Mouse (Mus musculus): ENCODE measurements around the gene Snx33.
"Not testable (repeated sequence)": the region's sequence is repeated elsewhere in the genome, so short reads cannot be mapped to it uniquely, and the experiment has no call there.

Snx33 gene

DNA sequence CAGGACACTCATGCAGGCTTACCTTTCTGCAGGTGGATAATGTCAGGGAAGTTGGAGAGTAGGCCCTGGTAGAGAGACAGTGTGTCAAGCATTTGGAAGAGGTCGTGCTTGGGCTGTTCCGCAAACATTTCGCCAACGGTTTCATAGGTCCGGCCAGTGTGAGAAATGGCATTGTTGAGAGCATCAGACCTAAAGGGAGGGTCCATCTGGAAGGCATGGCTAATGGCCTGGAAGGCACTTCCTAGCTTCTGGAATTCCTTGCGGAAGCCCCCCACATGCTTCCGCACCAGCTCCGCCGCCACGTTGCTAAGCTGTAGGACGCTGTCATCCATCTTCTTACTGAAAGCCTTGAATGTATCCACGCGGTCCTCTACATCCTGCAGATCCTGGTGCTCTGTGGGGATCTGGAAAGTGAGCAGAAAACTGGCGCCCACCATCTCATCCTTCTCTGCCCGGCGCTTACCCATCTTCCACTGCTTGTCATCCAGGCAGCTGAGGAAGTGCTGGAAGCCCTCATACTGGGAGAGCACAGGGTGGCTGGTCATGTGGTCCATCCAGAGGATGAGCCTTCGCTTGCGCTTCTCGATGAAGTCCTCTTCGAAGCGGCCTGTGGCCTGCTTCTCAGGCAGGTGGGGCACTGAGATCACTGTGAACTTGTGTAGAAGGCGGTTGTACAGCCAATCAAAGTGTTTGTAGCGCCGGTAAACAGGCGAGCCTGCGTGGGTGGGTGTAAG lies 2.7 kb downstream of the Snx33 start:
- no peak for DNase-seq (ENCODE audit: low spot score)

DNA sequence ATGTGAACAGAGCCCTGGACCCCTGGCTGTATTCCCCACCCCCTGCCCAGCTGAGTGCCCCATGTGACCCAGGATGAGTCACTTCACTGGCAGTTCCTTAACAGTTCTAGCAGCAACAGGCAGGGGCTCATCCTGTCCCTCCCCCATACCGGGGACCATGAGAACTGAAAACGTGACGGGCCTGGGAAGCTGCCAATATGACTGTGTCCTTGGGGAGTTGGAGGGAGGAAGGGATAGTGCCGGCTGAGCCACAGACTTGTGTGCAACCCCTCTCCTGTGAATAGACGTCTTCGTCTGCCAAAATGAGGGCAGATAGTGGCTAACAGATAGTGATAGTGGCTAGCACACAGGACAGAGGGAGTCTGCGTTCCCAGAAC lies 3.5 kb downstream of the Snx33 start:
- peak; percentile 88 for DNase-seq (ENCODE audit: low spot score)

DNA sequence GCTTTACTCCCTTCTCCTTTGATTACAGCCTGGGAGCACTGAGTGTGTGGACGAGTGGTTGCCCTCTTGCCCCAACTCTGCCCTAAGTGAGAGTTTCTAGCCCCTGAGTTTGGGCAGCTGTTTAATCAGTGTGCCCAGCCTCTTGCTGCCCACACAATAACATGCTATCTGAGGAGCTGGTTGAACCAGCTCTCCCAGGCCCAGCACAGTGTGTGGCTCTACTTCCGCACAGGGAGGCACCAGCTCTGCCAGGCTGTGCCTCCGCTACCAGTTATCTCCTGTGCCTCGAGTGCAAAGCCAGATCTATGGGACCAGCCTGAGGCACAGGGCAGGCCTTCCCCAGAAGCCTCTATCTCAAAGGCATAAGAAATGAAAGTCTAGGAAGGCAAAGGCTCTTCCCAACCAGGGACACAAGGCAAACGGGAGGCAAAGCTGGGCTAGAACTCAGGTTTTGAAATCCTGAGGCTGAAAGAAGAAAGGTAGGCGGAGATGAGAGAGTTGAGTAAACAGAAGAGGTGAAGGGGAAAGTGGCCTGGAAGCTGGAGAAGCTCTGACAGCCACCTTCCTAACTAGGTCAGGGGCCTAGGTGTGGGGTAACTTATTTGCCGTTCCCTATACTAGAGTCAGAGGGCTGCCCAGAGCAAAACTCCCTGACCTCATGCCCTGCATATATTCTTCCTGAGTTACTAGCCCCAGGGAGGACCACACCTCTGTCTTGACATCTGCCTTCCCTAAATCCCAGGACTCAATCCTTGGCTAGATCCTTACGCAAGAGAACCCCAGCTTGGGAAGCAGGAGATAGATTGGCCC lies 4.1 kb downstream of the Snx33 start:
- DNase-seq (ENCODE audit: low spot score) = no peak

DNA sequence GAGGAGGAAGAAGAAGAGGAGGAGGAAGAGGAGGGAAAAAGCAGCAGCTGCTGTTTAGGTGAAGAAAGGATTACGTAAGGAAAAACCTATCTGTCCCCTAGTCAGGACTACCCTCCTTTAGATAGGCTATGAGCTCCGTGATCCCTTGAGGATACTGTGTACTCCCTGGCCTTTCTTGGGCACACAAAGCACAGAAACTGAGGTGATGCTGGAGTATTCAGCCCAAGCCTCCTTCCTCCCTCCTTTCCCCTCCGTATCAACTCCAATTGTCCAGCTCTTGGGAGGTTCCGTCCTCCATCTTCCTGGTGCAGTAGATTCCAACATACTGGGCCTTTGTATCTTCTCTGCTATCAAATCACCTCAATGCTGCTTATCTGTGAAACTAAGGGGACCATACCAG lies 5.4 kb downstream of the Snx33 start:
- no peak for DNase-seq (ENCODE audit: low spot score)

DNA sequence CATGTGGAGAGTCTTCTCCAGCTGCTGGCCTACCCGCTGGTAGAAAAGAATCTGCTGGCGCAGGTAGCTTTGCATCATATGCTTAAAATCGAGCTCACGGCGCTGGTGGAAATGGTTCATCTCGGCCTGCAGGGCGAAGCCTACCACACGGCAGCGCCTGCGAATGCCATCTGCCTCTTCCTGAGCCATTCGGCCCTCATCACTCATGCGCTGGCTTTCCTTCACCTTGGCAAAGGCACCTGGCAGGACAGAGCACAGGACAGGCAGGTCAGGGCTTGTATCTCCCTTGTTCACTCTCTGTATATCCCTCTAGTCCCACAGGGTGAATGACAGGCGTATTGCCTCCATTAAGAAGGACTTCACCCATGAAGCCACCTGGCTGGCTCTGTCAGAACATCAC lies 9.7 kb downstream of the Snx33 start:
- no peak for DNase-seq (ENCODE audit: low spot score)

DNA sequence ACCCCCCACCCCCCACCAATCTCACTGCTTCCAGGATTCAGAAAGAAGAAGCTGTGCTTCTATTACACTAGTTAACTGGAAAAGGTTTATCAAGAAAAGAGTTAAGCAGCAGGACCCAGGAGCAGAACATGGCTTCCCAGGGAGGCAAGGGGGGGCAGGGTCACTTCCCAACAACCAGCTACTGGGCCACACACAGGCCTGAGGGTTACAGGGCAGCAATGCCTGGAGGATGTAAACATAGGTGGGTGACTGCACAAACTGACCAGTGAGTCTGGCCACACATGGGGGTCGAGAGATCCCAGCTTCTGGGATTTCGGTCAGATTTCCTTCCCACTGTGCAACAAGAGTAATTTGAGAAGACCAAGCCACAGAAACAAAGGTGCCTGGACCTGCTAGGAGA lies 11.0 kb downstream of the Snx33 start:
- no peak for DNase-seq (ENCODE audit: low spot score)

DNA sequence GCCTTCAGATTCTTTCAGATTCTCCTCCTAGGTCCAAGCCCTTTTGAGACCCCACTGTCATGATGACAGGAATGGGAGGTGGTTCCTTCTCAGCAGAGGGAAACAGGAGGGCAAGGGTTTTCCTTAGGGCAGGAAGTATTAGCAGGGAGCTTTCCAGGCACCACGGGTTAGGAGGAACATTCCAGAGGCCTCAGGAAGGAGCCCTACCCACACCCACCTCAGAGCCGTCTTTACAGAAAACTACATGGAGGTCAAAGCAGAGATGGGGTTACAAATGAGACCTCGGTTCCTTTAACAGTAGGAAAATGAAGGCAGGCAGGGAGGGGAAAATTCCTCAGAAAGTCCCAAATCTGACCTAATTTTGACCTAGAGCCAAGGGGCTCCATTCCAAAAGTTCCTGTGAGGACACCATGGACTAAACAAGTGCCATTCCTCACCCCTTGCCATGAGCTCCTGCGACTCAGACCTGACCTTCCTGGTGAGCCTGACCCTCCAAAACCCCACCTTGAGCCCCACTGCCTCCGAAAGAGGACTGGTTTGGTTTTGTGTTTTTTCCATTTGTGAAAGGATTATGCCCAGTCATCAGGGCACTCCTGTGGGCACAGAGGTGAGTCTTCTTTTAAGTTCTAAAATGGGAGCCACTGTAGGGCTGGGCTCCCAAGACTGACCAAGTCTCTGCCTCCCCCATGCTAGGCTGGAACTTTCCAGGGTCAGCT lies 12.3 kb downstream of the Snx33 start:
- peak; percentile 70 for DNase-seq (ENCODE audit: low spot score)

DNA sequence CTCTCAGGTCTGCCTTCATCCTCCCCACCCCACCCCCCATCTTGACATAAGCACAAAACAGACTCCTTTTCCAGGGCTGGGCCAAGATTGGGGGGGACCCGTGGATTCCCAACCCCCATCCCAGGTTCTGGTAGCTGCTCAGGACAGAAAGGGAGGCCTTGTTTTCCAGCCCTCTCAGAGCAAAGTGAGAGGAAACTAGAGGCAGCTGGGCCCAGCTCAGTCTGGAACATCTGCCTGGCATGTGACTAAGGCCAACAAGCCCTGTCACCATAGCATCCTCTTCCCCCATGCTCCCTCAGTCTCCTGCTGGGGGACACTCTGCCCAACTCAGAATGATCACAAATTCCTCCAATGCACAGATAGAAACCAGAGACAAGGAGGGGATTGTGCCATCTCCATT lies 13.1 kb downstream of the Snx33 start:
- no peak for DNase-seq (ENCODE audit: low spot score)

DNA sequence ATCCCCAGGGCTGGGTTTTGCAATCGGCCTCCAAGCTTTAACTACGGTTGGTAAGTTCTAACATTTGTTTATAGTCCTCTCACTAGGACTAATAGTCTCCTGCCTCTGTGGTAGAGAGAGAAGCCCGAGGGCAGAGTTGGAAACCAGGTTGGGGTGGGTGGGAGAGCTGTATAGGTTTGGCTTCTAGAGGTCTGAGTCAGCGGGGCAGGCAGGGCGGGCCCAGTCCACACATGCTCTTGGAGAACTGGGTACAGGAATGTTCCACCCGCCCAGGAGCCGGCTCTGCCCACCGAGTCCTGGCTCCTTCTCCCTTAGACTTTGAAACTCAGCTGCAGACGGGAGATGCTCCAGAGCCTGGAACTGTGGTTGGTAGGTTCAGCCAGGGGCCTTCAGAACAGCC lies 14.2 kb downstream of the Snx33 start:
- no peak for DNase-seq (ENCODE audit: low spot score)

DNA sequence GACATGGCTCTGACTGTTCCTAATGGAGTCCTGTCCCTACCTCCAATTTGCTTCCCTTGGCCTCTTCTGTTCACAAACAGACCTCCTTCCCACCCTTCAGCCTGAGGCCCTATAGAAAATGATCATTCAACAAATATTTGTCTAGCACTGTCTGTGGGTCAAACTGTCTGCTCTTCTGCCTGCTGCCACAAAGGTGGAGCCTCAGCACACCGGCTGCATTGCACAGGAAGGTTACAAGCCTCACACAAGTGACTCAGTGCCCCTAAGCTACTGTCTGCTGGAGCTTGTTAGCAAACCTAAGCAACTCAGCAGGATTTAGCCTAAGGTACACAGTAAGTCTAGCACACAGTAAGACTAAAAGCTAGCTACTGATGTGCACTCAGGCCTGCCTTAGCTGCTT lies 17.2 kb downstream of the Snx33 start:
- DNase-seq (ENCODE audit: low spot score) = no peak

DNA sequence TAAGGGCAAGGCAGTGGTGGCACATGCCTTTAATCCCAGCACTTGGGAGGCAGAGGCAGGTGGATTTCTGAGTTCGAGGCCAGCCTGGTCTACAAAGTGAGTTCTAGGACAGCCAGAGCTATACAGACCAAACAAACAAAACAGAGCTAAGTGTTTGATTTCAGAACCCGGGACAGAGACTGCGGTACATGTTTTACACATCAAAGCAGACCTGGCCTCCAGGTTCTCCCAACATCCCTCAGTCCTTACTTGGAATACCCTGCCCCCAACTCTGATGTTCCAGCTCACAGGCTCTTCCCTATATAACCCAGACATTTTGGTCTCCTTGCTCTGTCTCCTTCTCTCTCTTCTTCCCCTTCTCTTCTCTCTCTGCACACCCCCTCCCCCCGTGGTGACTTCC lies 18.2 kb downstream of the Snx33 start:
- not testable (repeated sequence) for DNase-seq (ENCODE audit: low spot score)

DNA sequence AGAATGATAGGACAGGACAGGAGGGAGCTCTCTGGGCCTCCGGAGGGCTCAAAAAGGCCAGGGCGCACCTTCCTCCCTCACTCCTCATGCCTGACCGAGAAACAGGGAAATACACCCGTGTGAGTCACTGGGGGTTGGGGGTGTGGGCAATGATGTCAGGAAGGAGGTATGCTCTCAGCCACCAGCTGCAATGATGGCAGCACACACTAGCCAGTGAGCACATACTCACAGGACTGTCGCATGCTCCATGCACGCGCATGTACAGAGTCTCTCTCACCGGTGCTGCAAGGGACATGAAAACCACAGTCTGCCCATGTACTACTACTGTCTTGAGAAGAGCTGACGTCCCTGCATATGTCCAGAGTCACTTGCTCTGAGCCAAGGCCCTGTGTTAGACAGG lies 20.6 kb downstream of the Snx33 start:
- DNase-seq (ENCODE audit: low spot score) = no peak

DNA sequence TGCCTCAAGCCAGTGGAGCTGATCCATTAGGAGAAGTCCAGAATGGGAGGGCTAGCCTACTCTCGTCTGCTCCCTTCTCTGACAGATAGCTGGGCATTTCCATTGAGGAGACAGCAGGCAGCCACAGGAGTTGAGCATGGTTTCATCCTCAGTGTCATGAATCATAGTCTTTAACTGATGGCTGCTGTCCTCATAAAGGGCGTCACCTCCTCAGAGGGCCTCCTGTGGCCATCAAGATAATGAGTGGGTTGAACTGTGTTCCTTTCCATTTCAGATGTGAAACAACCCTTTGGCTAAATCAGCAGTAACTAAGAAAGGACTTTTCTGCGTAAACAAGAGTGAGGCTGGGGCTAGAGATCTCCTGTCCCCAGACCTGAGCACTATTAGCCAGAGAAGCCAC lies 24.5 kb downstream of the Snx33 start:
- DNase-seq (ENCODE audit: low spot score) = no peak

DNA sequence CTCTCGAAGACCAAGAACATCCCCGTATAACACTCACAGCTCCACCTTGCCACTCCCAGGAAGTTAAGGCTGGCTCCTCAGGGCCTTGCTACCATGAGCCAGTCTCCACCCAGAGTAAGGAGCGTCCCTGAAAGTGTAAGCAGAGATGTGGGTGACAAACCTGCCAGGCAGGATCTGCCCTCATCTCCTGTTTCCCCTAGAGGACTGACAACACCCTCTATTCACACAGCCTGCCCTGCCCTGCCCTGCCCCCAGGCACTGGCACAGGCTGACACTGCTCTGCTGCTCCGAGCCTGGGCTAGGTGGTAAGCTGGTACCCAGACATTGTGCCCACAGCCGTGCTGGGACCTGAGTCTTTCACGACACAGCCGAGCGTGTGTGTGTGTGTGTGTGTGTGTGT lies 27.0 kb downstream of the Snx33 start:
- DNase-seq (ENCODE audit: low spot score) = no peak

DNA sequence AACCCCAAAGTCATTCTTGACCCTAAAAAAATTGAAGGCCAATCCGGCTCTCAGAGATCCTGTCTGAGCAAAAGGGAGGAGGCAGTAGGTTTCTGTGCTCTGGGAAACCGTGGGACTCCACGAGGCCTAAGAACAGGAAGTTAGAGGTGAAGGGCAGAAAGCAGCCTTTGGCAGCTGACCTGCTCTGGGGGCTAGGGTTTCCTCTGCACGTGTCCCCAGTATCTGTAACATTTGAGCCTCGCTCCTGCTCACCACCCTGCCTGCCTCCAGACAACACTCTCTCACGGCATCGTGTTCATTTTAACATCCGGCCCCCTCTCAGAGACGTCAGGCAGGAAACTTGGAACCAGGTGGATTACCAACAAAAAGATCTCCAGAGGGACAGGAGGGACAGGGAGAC lies 27.6 kb downstream of the Snx33 start:
- no peak for DNase-seq (ENCODE audit: low spot score)

DNA sequence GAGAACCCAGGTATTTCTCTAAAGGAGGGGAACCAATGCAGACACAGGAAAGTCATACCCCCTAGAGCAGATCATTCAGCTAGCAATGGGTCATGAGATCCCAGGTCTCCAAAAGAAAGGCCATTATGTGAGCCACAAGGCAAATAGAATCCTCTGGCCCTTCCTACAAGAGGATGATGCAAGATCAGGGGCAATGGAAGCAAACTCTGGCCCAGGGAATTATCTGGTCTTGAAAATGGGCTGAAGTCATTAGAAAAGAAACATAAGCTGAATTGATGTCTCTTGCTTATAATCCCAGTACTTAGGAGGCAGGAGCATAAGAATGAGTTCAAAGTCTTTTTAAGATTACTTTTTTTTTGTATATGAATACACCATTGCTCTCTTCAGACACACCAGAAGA lies 28.1 kb downstream of the Snx33 start:
- no peak for DNase-seq (ENCODE audit: low spot score)

DNA sequence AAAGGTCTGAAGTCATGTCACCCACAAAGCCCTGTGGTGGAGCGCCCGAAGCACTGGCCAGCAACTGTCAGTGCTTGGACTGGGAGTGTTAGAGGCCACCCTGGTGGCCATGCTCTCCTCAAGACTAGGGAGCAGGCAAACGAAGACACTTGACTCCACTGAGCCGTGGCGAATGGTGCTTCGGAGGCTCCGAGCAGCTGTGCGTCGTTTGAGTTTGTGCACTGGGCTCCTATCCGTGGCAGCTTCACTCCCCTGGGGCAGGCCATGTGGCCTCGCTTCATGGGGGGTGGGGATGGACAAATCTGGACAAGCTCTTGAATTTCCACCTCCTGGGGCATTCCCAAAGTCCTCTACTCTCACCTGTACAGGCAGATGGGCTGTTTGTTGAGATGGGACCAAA lies 28.8 kb downstream of the Snx33 start:
- DNase-seq (ENCODE audit: low spot score) = no peak

DNA sequence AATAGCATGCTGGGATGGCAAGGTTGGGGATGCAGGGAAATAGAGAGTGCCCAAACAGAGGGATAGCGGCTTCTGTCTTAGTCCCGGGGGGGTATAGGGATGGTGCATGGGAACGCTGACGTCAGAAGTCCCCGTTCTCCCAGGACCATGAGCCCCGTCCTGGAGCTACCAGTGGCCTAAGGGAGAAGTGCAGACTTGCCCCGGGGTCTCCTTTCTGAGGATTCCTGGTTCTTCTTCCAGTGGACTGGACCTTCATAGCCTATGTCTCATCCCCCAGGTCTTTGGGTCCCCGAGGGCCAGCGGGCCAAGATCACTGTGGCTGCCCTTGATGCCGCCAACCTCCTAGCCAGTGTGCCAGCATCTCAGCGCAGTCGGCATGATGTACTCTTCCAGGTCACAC lies 31.4 kb downstream of the Snx33 start:
- DNase-seq (ENCODE audit: low spot score) = no peak

DNA sequence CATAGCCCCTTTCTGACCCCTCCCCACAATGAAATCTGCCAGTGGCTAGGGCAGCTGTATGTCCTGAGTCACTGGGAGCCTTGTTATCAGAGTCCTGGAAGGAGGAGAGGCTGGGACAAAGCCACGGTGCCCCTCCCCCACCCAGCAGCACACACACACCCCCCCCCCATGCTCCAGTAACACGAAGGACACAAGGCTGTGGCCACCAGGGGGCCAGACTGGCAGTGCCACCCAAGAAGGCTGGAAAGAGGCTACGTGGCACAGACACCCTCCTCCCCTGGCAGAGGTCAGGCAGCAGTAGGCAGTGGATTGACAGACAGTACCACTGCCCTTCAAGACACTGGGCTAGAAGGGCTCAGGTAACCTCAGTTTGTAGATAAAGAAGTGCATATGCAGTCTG lies 34.2 kb downstream of the Snx33 start:
- DNase-seq (ENCODE audit: low spot score) = peak; percentile 54

DNA sequence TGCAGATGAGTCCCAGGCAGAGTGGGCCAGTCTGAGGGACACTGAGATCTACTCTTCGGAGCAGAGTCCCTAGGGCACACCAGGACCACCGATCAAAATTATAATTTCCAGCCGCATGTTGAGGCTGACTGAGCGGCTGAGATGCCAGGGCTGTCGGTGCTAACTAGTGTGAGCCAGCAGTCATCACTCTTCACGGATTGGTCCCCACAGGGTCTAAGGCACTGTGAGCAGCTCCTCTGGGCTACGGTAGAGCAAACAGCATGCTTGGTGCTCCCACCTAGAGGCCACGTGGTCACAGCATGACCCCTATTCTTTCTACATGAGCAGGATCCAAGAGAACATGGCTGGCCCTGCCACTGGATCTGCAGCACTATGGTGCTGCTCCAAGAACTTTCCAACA lies 34.9 kb downstream of the Snx33 start:
- no peak for DNase-seq (ENCODE audit: low spot score)

DNA sequence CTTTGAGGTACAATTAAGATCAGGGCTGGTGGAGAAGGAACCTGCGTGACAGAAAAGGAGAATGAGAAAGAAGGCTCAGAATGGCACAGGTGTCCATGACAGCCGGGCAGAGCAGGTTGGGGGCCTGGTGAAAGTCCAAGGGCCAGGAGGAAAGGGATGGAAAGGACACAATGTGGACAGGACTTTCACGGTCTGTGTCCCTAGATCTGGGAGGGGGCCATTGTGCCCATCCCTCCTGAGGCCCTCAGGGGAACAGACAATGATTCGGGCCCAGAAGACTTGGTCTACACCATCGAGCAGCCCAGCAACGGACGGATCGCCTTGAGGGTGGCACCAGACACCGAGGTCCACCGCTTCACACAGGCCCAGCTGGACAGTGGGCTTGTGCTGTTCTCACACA lies 36.1 kb downstream of the Snx33 start:
- DNase-seq (ENCODE audit: low spot score) = no peak

DNA sequence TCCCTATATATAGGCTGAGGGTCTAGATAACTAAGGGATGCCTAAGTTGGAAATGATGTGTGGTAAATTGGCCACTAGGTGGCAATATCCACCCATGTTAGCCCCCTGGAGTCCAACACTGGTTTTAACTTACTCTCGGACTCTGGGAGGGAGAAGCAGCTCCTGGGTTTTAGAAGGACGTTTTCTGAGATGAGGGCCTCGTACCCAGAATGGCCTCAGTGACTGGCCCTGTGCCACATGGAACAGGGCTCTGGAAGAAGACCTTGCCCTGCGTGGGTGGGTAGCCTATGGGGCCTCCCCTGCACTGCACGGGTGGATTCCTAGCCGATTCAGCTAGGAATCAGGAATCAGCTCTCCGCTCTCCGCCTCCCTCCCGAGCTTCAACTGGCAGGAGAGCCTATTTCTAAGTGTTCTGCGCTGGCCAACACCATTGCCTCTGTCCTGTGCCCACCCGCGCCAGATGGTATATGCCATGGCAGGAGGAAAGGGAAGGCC lies 36.6 kb downstream of the Snx33 start:
- peak; percentile 85 for DNase-seq (ENCODE audit: low spot score)

Measured in adipocyte (in vitro differentiated cells).